Mouse (Mus musculus) kidney, embryonic 16.5 days (tissue): ENCODE measurements around the gene Csnk1g2. TPM values are rescaled to one million over a fixed set of nuclear protein-coding genes. Genes with fewer than 3 reads are reported as not detected.

Experiments used
- ATAC-seq: fragments of 200-750 bp; cut with Nextera tagmentation; 2 replicates; pipeline ENCODE4 v1.8.0; 2017; ENCODE audit warnings: moderate TSS enrichment; ENCODE audit not compliant: low FRiP score, low TSS enrichment
- H3K27ac ChIP-seq: fragments of 300-500 bp; sonication (generic); 2 replicates; pipeline ENCODE4 v1.5.1; 2014; ENCODE audit warnings: low read length
- H3K27me3 ChIP-seq: fragments of 300-500 bp; sonication (generic); 2 replicates; pipeline ENCODE4 v1.6.1; 2014; ENCODE audit warnings: low read length, control low read depth, mixed read lengths; ENCODE audit not compliant: insufficient read depth
- H3K36me3 ChIP-seq: fragments of 300-500 bp; sonication (generic); 2 replicates; pipeline ENCODE4 v1.6.1; 2014; ENCODE audit warnings: low read length, control low read depth, mixed read lengths; ENCODE audit not compliant: insufficient read depth
- H3K4me1 ChIP-seq: fragments of 300-500 bp; sonication (generic); 2 replicates; pipeline ENCODE4 v1.6.1; 2014; ENCODE audit warnings: low read length, control low read depth, mixed read lengths; ENCODE audit not compliant: insufficient read depth
- H3K4me2 ChIP-seq: fragments of 300-500 bp; sonication (generic); replicated peaks from 2 replicates; pipeline ENCODE4 v1.6.1; 2014; ENCODE audit warnings: low read depth, low read length
- H3K4me3 ChIP-seq: fragments of 300-500 bp; sonication (generic); 2 replicates; pipeline ENCODE4 v1.5.1; 2014; ENCODE audit warnings: mild to moderate bottlenecking, low read length
- H3K9ac ChIP-seq: fragments of 300-500 bp; sonication (generic); replicated peaks from 2 replicates; pipeline ENCODE4 v1.6.1; 2014; ENCODE audit warnings: low read length
- H3K9me3 ChIP-seq: fragments of 300-500 bp; sonication (generic); 2 replicates; pipeline ENCODE4 v1.6.1; 2016; ENCODE audit warnings: low read length, control low read depth
- WGBS: fragments of 180-500 bp; shearing (Covaris S2); extraction: QIAGEN DNeasy Blood & Tissue Kit; methylation state at CpG from one replicate; pipeline ENCODE4 v1.1.7; 2014; 5-methylcytosine and 5-hydroxymethylcytosine counted together
- microRNA-seq: library from miRNA; unstranded; fragments of <30 nt; microRNA quantifications from one replicate; pipeline ENCODE4, GENCODE M21; 2016
- polyA plus RNA-seq: library from polyadenylated mRNA; unstranded; fragments of >200 nt; fragmentation: Nextera tagmentation; extraction: Ambion mirVana; gene quantifications from 2 replicates; pipeline ENCODE4 v1.2.1, GENCODE M21; 2015

Csnk1g2 gene
- polyA plus RNA-seq, 1 experiment from 2014 or later, result 93.6 TPM

GRCm38 (mm10) chr10:80684984-80685383 lies 62.3 kb downstream of the Csnk1g2 start:
- no peak overlapping the region for H3K4me3 ChIP-seq
- H3K9me3 ChIP-seq, result no peaks in the 10 kb centered on the region
- H3K4me1 ChIP-seq, result peaks cover 6% of the 10 kb centered on the region
- no peak overlapping the region for H3K27ac ChIP-seq
- ATAC-seq, result no peak
- no peaks in the 10 kb centered on the region for H3K27me3 ChIP-seq
- H3K36me3 ChIP-seq, result peaks cover 38% of the 10 kb centered on the region
- H3K9ac ChIP-seq, result no peak overlapping the region
- 91% methylated on average over 4 of the region's 4 CpGs for WGBS
- H3K4me2 ChIP-seq, result no peak overlapping the region

DNA sequence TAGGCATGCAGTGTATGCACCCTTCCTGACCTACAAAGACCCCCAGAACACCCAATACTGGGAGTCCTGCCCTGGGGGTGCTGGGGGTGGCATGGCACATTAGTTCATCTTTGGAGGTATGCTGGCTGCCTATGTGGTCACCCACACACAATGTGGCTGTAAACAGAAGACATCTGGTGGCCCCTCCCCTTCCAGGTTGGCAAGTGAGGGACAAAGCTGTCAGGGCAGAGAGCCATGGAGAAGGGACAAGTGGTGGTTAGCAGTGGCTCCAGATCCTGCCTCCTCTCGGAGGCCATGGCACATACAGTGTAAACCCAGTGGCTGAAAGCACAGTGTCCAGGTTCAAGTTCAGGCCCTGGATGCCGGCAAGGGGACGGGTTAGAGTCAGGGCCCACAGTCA lies 64.0 kb downstream of the Csnk1g2 start:
- 89% methylated on average over 3 of the region's 3 CpGs for WGBS
- Histone ChIP-seq H3K4me1 (no peaks in the 10 kb centered on the region), H3K4me3 (no peak overlapping the region), H3K36me3 (peaks cover 48% of the 10 kb centered on the region), H3K27me3 (no peaks in the 10 kb centered on the region), H3K9ac (no peak overlapping the region), H3K9me3 (no peaks in the 10 kb centered on the region), H3K27ac (no peak overlapping the region), H3K4me2 (no peak overlapping the region)
- no peak for ATAC-seq

GRCm38 (mm10) chr10:80687850-80688249 lies 65.2 kb downstream of the Csnk1g2 start:
- no peaks in the 10 kb centered on the region for H3K9me3 ChIP-seq
- no peak overlapping the region for H3K9ac ChIP-seq
- H3K4me2 ChIP-seq, result no peak overlapping the region
- 28% methylated on average over 5 of the region's 5 CpGs for WGBS
- H3K36me3 ChIP-seq, result peaks cover 48% of the 10 kb centered on the region
- no peak overlapping the region for H3K27ac ChIP-seq
- no peak overlapping the region for H3K4me3 ChIP-seq
- ATAC-seq, result 0 out of 2 replicates have a peak, but pooled peaks have one; percentile 72
- no peaks in the 10 kb centered on the region for H3K27me3 ChIP-seq
- no peaks in the 10 kb centered on the region for H3K4me1 ChIP-seq

Small RNAs within 50 kb of the gene (microRNA-seq; reads per million reads assigned to microRNA genes)
- not detected for gene Mir6912

Other genes starting within 250 kb of the Csnk1g2 start
- 3.8 and 5.1 TPM in 2 replicates for gene Mex3d, start 235.2 kb upstream of the Csnk1g2 start, polyA plus RNA-seq
- 266 and 277 TPM in 2 replicates for gene Mbd3, start 223.3 kb upstream of the Csnk1g2 start, polyA plus RNA-seq
- gene Uqcr11, start 216.0 kb upstream of the Csnk1g2 start, polyA plus RNA-seq, result 840 and 906 TPM in 2 replicates
- 118 and 126 TPM in 2 replicates for gene Tcf3, start 189.2 kb upstream of the Csnk1g2 start, polyA plus RNA-seq
- gene Onecut3, start 128.0 kb upstream of the Csnk1g2 start, polyA plus RNA-seq, result not detected in 2 replicates
- 0.32 and 0.34 TPM in 2 replicates for gene Atp8b3, start 83.7 kb upstream of the Csnk1g2 start, polyA plus RNA-seq
- 27.2 and 29.8 TPM in 2 replicates for gene Rexo1, start 61.3 kb upstream of the Csnk1g2 start, polyA plus RNA-seq
- 10.4 and 11.6 TPM in 2 replicates for gene Klf16, start 45.5 kb upstream of the Csnk1g2 start, polyA plus RNA-seq
- 86.5 and 89.2 TPM in 2 replicates for gene Abhd17a, start 32.5 kb upstream of the Csnk1g2 start, polyA plus RNA-seq
- 113 and 117 TPM in 2 replicates for gene Scamp4, start 20.0 kb upstream of the Csnk1g2 start, polyA plus RNA-seq
- gene Adat3, start 20.0 kb upstream of the Csnk1g2 start, polyA plus RNA-seq, result 8.7 and 10.4 TPM in 2 replicates
- 4.2 and 4.8 TPM in 2 replicates for gene Gm49322, start 16.8 kb upstream of the Csnk1g2 start, polyA plus RNA-seq
- 21.0 and 74.8 TPM in 2 replicates for gene Btbd2, start 34.2 kb downstream of the Csnk1g2 start, polyA plus RNA-seq
- 71.1 and 108 TPM in 2 replicates for gene Mknk2, start 55.3 kb downstream of the Csnk1g2 start, polyA plus RNA-seq
- 43.1 and 43.2 TPM in 2 replicates for gene Mob3a, start 79.1 kb downstream of the Csnk1g2 start, polyA plus RNA-seq
- 23.3 and 23.8 TPM in 2 replicates for gene Izumo4, start 79.3 kb downstream of the Csnk1g2 start, polyA plus RNA-seq
- gene Ap3d1, start 119.4 kb downstream of the Csnk1g2 start, polyA plus RNA-seq, result 67.7 and 68.8 TPM in 2 replicates
- gene Dot1l, start 132.4 kb downstream of the Csnk1g2 start, polyA plus RNA-seq, result 17.3 and 20.7 TPM in 2 replicates
- gene Sf3a2, start 175.4 kb downstream of the Csnk1g2 start, polyA plus RNA-seq, result 71.2 and 87.3 TPM in 2 replicates
- 123 and 129 TPM in 2 replicates for gene Plekhj1, start 175.8 kb downstream of the Csnk1g2 start, polyA plus RNA-seq
- gene Amh, start 182.4 kb downstream of the Csnk1g2 start, polyA plus RNA-seq, result 0.70 TPM in 1 of 2 replicates, not detected in the other
- gene Jsrp1, start 190.7 kb downstream of the Csnk1g2 start, polyA plus RNA-seq, result 4.5 and 4.6 TPM in 2 replicates
- 1,744 and 2,086 TPM in 2 replicates for gene Oaz1, start 203.8 kb downstream of the Csnk1g2 start, polyA plus RNA-seq
- gene Lingo3, start 221.2 kb downstream of the Csnk1g2 start, polyA plus RNA-seq, result 0.66 and 0.71 TPM in 2 replicates
- 248 and 262 TPM in 2 replicates for gene Lsm7, start 232.4 kb downstream of the Csnk1g2 start, polyA plus RNA-seq
- gene Sppl2b, start 232.4 kb downstream of the Csnk1g2 start, polyA plus RNA-seq, result 52.6 and 54.0 TPM in 2 replicates
- 0.08 TPM in 1 of 2 replicates, not detected in the other for gene Tmprss9, start 249.0 kb downstream of the Csnk1g2 start, polyA plus RNA-seq